Mouse (Mus musculus): ENCODE data around the gene Grasp.

Grasp gene

GRCm38 (mm10) chr15:101274380-101274779 is 50.4 kb downstream of the Grasp start:
- DNase-seq (ENCODE audit: low spot score) = no peak

GRCm38 (mm10) chr15:101277351-101277899 is 53.4 kb downstream of the Grasp start:
- DNase-seq (ENCODE audit: low spot score) = no peak

- DNase-seq (ENCODE audit: low spot score) = no peak
Measured at GRCm38 (mm10) chr15:101278589-101278988, 54.6 kb downstream of the Grasp start.

- no peak for DNase-seq (ENCODE audit: low spot score)
Measured at GRCm38 (mm10) chr15:101279430-101279999, 55.5 kb downstream of the Grasp start.
